Mouse (Mus musculus) neural tube, embryonic 10.5 days (tissue): ENCODE results near the gene Gm42906.

Experiments used
- DNase-seq: peaks from one replicate; pipeline ENCODE4 v3.0.0-alpha.2; 2017; ENCODE audit warnings: low spot score; ENCODE audit errors: extremely low spot score

Gene Gm42906

GRCm38 (mm10) chr5:151154030-151154429 lies 273.9 kb downstream of the Gm42906 start:
- DNase-seq: no peak

GRCm38 (mm10) chr5:151151549-151151948 lies 276.4 kb downstream of the Gm42906 start:
- no peak for DNase-seq

GRCm38 (mm10) chr5:151149509-151149908 lies 278.5 kb downstream of the Gm42906 start:
- no peak for DNase-seq

- no peak for DNase-seq
Measured at GRCm38 (mm10) chr5:151148079-151148478, 279.9 kb downstream of the Gm42906 start.

- no peak for DNase-seq
Measured at GRCm38 (mm10) chr5:151145807-151146206, 282.2 kb downstream of the Gm42906 start.

- no peak for DNase-seq
Measured at GRCm38 (mm10) chr5:151143955-151144354, 284.0 kb downstream of the Gm42906 start.

GRCm38 (mm10) chr5:151142671-151143601 lies 285.0 kb downstream of the Gm42906 start:
- peak; percentile 60 for DNase-seq

- DNase-seq: no peak
Measured at GRCm38 (mm10) chr5:151142241-151142640, 285.7 kb downstream of the Gm42906 start.

GRCm38 (mm10) chr5:151137901-151138300 lies 290.1 kb downstream of the Gm42906 start:
- DNase-seq: no peak

GRCm38 (mm10) chr5:151137311-151137710 lies 290.7 kb downstream of the Gm42906 start:
- no peak for DNase-seq

GRCm38 (mm10) chr5:151135965-151136364 lies 292.0 kb downstream of the Gm42906 start:
- no peak for DNase-seq

GRCm38 (mm10) chr5:151135078-151135826 lies 292.7 kb downstream of the Gm42906 start:
- no peak for DNase-seq

GRCm38 (mm10) chr5:151134202-151134601 lies 293.8 kb downstream of the Gm42906 start:
- DNase-seq: no peak

GRCm38 (mm10) chr5:151133744-151134143 lies 294.2 kb downstream of the Gm42906 start:
- DNase-seq: no peak

- DNase-seq: no peak
Measured at GRCm38 (mm10) chr5:151129762-151130161, 298.2 kb downstream of the Gm42906 start.

GRCm38 (mm10) chr5:151127298-151127717 lies 300.7 kb downstream of the Gm42906 start:
- DNase-seq: no peak

GRCm38 (mm10) chr5:151126608-151127005 lies 301.4 kb downstream of the Gm42906 start:
- no peak for DNase-seq

GRCm38 (mm10) chr5:151125985-151126607 lies 301.9 kb downstream of the Gm42906 start:
- DNase-seq: no peak

GRCm38 (mm10) chr5:151117846-151118245 lies 310.1 kb downstream of the Gm42906 start:
- no peak for DNase-seq

GRCm38 (mm10) chr5:151116192-151116887 lies 311.6 kb downstream of the Gm42906 start:
- no peak for DNase-seq

GRCm38 (mm10) chr5:151112743-151113142 lies 315.2 kb downstream of the Gm42906 start:
- DNase-seq: no peak
